Mouse (Mus musculus): ENCODE measurements around the gene Ezh1.
A peak's percentile ranks its signal among the peaks of the same experiment; 100 is the strongest.
"Not testable (repeated sequence)": the region's sequence is repeated elsewhere in the genome, so short reads cannot be mapped to it uniquely, and the experiment has no call there.

Gene Ezh1

DNA sequence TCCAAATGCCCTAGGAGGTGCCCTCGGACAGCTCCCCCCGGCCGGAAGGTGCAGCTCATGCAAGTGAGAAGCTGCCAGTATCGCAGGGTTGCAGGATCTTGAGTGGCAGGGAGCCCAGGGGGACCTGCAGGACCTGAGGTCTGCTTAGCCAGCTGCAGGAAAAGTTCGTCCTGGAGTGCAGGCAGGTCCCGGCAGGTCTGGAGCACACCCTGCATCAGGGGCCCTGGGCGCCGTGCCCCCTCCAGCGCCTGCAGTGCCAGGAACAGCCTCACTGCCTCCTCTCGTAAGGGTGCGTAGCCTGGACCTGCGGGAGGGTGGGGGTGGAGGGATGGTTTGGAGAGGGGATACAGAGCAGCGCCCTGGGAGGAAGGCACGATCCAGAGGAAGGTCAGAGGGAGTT is 59.9 kb downstream of the Ezh1 start:
- no peak for DNase-seq

DNA sequence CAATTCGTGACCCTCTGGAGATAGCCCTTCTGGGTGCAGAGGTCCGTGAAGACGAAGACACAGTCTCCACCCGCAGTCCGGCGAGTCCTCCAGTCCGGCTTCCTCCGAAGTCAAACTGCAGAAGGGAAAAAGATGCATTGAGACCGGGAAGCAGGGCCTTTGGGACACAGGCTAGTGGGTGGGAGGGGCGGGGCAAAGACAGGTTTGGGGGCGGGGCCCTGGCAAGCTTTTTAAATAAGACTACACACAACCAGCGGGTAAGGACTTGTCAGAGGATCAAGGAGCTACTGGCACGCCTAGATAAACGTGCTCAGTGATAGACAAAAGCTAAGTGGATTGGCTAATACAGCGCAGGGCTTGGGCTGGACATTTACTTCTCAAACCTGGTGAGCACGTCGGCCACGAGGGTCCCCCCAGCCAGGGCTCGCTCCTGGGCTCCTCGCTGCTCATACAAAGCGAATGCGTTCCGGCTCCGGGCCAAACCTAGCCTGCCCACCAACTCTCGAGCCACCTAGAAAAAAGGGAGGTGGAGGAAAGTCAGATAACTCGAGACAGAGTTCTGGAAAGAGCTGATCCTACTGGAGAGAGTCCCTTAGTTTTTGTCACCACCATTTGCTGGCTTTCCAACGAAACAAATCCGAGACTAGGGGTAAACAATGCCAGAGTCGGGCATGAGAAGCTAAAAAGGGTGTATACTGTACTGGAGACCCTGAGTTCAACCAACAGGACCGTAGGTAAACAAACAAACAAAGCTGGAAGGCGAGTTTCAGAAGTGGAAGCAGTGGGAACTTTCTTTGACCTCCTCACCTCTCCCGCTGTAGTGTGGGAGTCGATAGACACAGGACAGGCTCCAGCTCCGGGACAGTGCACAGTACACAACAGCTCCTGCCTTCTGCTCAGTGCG is 61.3 kb downstream of the Ezh1 start:
- peak; percentile 42 for DNase-seq

DNA sequence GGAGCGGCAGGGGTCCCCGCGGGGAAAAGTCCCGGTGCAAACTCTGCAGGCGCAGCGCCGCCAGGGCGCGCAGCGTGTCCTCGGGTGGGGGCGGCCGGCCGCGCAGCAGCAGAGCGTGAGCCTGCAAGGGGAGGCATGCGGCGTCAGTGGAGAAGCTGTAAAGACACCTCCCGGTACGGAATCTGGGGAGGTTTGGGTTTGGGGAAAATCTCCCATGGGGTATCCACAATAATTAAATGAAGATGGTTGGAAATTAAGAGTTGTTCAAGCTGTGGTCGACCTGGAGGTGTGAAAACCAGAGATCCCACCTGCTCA is 62.0 kb downstream of the Ezh1 start:
- no peak for DNase-seq

DNA sequence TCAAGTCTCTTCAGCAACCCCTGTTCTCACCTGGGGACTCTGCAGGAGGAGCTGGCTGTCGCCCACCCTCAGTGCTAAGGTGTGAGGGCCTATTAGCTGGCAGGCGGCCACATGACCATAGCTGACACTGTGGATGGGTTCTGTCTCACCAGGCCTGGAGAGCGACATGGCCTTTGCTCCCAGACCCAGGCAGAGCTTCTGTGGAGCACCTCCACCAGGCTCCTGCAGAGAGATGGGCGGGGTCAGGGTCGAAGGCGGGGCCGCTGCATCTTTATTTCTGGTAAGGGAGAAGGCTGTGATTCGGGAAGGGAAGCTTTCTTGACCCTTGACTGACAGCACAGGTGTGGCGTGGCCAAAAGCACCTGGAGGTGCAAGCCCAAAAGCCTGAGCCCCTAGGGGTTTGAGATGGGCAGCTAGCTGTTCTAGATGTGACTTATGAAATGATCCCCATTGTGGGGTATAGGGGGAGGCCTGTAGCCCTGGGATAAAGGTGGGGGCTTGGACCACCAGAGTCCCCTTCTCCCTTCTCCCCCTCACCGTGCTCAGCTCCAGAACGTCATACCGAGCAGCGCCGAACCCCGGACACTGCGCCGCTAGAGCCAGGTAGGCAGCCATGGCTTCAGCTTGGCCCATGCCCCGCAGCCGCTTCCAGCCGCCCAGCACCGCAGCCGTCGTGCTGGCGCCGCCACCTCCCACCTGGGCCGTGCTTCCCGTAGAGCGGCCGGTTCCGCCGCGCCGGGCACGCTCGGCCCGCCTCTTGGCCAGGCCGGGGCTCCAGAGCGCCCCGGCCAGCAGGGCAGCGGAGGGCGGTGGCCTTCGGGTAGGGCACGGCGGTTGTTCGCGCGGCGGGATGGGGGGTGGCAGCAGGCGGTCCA is 62.5 kb downstream of the Ezh1 start:
- DNase-seq = no peak

DNA sequence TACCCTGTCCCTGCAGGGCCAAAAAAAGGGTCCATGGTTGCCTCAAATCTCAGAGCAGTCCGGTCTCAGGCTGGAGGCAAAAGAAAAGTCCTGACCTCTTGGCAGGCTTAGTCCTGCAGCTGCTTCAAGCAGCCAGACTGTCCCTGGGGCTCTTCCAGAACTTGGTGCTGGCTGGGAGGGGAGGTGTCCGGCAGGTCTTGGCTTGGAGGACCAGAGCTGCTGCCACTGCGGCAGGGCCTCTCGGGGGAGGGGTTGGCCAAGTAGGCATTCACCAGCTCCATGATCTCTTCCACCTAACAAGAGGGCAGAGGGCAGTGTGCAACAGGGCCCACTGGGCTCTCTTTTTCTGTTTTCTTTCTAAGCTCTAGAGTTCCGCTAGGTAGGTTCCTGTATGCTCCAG is 63.5 kb downstream of the Ezh1 start:
- DNase-seq = no peak

DNA sequence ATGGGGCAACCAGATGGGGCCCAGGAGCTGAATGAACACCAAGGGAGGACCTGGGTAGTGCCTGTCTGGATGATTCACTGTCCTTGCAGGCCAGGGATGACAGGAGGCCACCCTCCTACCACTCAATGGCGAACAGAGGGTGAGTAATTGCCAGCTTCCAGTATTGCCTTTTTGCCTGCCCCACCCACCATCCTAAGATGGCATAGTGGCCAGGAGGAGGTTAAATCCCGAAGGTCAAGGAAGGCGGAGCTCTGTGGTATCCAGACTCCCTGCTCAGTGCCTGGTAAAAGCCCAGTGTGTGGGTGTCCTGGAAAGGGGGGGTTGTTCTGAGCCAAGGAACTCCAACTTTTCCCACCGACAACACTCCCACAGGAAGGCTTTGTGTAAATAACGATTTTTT is 64.0 kb downstream of the Ezh1 start:
- DNase-seq = no peak

DNA sequence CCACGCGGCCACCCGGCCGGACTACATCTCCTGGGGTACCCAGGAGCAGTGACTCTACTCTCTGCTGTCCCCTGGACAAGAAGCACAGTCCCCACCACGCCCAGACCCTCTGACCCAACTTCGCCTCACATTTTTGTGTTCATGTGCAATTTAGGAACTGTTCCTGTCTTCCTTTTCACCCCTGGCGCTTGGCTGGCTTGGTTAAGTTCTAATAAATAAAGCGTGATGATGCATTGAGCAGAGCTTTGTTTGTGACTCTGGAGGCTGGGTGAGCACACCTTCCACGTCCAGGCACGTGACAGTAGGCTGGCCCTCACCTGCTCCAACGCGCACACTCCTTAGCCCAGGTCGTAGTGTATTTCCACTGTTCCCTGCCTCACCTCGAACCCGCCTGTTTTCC is 64.7 kb downstream of the Ezh1 start:
- DNase-seq = no peak

DNA sequence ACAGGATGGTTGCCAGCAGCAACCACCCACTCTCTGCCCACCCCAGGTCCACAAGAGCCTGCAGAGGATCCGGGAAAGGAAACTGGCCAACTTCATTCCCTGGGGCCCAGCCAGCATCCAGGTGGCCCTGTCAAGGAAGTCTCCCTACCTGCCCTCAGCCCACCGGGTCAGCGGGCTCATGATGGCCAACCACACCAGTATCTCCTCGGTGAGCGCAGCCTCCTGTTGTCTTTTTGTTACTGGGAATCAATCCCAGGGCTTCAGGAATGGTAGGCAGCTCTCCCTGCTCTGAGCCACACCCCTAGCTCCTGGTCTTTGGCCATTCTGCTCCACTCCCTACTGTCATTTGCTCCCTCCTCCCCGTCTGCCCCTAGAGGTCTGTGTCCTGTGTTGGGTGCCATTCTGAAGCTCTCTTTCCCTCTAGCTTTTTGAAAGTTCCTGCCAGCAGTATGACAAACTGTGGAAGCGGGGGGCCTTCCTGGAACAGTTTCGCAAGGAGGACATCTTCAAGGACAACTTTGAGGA is 65.2 kb downstream of the Ezh1 start:
- DNase-seq = not testable (repeated sequence)

DNA sequence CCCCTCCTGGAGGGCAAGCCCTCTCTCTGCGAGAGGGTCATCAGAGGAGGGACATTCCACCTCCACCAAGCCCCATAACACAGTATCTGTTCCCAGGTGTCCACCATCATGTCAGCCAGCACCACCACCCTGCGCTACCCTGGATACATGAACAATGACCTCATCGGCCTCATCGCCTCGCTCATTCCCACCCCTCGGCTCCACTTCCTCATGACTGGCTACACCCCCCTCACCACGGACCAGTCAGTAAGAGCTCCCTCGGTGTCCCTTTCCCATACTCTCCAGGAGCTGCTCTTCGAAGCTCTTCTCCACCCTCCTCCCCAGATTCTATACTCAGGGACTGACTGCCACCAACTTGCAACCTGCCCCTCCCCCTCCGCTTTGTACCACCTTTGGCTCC is 66.1 kb downstream of the Ezh1 start:
- not testable (repeated sequence) for DNase-seq

DNA sequence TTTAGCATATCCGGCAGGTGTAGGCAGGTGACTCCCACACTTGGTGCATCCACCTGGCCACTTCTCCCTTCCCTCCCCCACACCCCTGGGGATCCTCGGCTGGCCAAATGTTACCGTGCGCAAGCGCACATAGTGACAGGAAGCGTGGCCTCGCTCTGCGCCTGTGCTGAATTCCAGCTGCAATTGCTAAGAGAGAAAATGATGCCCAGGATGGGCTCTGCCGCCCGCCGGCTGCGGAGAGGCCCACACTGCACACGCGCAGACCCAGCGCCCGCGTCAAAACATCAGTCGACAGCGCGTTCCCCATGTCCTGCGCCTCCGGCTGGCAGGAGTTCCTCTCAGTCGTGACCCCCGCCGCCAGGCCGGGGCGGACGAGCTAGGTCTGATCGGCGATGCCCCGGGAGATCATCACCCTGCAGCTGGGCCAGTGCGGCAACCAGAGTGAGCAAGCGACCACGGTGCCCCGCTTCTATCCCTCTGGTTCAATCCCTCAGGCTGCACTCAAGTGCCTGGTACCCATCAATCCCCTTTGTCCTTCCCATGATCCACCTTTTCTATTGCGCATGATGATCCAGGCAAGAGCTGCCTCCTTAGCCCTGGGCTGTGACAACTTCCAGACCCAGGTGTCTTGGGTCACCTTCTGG is 70.4 kb downstream of the Ezh1 start, which contains the start of gene Tubg2:
Gene Tubg2, plus strand, starts transcription at position 180 of the 644 bp plus-strand sequence.
- DNase-seq = peak; percentile 86

DNA sequence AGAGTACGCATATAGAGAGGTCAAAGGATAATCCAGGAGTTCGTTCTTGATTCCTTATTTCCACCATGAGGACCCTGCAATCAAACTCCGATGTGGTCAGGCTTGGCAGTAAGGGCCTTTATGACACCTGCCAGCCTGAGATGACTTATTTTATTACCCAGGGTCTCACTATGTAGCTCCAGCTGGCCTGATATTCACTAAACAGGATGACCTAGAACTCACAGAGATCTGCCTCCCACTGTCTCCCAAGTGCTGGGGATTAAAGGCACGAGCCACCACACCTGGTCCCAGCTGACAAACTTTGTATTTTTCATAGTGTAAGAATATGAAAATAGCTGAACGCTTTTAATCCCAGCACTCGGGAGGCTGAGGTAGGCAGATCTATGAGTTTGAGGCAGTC is 71.1 kb downstream of the Ezh1 start:
- DNase-seq = no peak

DNA sequence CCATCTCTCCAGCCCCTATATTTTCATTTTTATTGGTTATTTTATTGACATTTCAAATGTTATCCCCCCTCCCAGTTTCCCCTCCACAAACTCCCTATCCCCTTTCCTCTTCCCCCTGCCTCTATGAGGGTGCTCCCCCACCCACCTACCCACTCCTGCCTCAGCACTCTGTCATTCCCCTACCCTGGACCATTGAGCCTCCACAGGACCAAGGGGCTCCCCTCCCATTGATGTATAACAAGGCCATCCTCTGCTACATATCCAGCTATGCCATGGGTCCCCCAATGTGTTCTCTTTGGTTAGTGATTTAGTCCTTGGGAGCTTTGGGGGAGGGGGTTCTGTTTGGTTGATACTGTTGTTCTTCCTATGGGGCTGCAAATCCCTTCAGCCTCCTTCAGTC is 71.6 kb downstream of the Ezh1 start:
- DNase-seq = no peak

DNA sequence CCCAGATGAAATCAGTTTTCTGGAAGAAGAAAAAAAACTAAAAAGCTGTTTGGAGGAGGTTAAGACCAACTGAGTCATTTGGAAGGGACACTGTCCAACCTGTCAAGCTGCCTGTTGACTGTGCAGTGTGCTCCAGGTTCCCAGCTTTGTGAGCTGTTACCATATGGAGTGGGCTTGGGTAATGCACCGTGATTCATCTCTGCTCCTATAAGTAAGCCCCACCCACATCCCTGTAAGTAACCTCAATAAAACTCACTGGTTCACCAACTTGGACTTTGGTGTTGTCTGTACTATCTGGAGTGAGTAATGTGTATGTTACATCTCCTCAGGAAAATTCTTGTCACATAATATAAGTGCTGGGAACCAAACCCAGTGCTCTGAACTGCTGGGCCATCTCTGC is 73.4 kb downstream of the Ezh1 start:
- DNase-seq = no peak

DNA sequence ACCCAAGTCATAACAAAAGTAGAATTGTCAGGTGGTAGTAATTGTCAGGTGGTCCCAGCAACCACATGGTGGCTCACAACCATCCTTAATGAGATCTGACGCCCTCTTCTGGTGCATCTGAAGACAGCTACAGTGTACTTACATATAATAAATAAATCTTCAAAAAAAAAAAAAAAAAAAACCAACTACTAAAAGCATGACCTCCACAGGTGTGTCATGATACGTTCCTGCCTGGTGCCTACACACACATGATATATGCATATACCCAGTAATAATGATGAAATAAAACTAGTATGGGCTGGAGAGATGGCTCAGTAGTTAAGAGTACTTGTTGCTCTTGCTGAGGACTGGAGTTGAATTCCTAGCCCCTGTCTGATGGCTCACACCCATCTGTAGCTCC is 75.2 kb downstream of the Ezh1 start:
- no peak for DNase-seq

DNA sequence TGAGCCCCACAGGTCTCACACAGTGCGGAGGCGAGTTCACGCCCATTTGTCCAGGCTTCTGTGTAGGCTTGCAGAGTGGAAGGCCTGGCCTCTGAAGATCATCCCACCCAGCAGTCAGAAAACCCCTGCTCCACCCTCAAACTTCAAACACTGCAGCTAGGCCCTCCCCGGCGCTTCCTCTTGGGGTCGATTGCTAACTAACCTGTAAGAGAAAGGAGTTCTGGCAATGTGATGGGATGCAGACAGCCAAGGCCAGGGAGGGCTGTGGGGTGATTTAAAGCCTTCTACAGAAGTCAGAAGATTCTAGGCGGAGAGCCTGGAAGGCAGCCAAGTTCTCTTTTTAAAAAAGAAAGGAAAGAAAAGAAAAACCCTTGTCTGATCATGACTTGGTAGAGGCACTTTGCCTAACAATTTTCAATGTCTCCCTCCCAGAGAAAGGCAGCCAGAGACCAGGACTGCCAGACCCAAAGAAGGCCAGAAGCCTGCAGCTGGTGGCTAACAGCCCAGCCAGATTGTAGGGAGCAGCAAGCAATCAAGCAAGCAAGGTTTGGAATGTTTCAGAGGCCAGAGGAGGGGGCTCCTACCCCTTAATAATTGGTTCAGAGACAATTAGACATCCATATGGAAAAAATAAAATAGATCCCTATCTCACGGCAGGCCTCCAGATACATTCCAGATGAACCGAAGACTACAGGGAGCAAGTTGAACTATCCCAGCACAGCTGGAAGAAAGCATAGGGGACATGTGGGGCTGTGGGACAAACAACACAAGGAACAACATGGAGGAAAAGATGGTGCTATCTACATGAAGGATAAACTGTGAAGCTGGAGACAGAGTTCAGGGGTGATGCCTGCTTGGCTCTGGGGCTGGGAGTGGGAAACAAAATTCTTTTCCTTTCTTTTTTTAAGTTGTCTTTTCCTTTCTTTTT is 76.8 kb downstream of the Ezh1 start:
- DNase-seq = peak; percentile 38

DNA sequence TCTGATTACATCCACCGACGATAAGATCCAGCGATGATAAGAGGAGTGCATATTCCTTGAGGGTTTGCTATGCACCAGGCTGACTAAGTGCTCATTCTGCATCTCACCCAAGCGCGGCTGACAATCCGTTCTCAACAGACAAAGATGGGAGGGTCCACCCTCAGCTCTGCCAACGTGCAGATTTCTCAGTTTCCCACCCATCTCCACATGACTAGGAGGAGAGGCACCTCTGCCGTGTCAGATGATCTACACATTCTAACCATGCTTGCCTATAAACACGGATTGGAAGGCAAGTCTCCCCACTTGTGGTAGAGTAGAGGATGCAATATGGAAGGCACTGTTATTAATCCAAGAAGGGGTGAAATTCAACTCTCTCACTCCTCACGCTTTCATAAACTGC is 77.5 kb downstream of the Ezh1 start:
- no peak for DNase-seq

DNA sequence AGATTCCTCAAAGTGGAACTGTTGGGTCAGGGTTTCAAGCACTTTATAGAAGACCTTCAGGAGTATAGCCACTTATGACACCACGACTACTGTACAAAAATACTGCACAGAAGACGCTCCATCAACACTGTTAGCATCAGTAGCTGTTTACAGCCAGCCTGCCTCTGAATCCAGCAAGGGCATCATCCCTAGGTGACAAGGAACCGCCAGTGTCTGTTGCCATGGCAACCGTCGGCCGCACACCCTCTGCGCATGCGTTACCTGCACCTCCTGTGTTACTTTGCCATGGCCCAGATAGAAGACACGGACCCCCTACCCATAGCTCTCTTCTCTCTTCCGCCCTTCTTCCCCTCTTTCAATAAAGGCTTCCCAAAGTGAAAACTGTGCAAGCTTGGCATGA is 79.9 kb downstream of the Ezh1 start:
- DNase-seq = peak; percentile 56

DNA sequence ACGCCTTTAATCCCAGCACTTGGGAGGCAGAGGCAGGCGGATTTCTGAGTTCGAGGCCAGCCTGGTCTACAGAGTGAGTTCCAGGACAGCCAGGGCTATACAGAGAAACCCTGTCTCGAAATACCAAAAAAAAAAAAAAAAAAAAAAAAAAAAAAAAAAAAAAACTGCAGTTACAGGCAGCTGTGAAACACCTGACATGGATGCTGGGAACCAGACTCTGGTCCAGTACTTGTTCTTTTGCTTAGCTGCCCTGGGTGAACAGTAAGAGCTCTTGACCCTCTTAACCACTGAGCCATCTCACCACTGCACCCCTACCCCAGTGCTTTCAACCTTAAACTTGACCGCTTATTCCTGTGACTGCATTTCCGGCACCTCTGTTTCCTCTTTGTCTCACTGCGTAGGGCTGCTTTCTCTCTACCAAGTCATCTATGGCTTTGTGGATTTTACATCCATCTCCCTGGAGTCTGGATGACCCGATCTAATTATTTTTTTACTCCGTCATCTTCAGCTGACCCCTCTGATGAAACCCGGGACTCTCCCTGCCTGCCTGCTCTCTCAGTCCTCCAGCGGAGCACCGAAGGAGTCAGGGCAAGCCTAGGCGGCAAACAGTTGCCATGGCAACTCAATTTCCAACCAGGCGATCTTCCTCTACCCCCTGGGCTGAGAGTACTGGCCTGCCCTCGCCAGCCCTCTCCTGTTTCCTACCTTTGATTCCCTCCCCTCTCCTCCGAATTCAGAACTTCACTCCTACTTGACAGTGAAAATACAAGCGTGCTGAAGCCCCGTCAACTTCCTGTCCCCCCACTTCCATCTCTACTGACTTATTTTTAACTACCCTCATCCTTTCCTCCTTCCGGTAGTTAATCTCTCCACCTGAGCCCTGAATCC is 82.7 kb downstream of the Ezh1 start:
- peak; percentile 79 for DNase-seq

DNA sequence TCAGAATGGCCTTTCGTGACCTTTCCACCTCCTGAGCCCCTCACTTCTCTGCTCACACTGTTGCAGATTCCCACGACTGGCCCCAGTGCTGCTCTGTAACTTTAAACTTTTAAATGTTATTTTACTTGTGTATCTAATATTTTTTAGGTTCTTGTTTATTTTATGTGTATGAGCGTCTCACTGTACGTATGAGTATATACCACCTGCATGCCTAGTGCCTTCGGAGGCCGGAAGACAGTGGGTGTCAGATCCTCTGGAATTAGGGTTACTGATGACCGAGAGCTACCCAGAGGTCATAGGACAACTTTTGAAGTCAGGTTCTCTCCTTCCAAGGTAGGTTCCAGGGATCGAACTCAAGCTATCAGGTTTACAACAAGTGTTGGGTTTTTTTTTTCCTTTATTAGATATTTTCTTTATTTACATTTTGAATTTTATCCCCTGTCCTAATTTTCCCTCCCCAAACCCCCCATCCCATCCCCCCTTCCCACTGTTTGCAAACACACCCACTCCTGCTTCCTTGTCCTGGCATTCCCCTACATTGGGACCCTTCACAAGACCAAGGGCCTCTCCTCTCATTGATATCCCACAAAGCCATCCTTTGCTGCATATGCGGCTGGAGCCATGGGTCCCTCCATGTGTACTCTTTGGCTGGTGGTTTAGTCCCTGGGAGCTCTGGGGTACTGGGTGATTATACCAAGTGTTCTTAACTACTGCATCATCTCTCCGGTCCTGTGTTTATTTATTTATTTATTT is 83.9 kb downstream of the Ezh1 start:
- no peak for DNase-seq
